Mouse (Mus musculus) testis, adult 2 months (tissue): ENCODE data around the gene Stk39.

ENCODE experiments used
- CTCF ChIP-seq: fragments of 200-500 bp; IDR thresholded peaks from 2 replicates; pipeline ENCODE4 v1.5.1; 2012; ENCODE audit warnings: low read depth, mild to moderate bottlenecking, inconsistent platforms, low read length, moderate library complexity; ENCODE audit not compliant: control insufficient read depth, insufficient read depth, insufficient replicate concordance
- POLR2A ChIP-seq: fragments of 200-500 bp; IDR thresholded peaks from 2 replicates; pipeline ENCODE4 v1.6.1; 2012; ENCODE audit warnings: low read depth, mild to moderate bottlenecking, inconsistent platforms, low read length, moderate library complexity; ENCODE audit not compliant: control insufficient read depth

DNA sequence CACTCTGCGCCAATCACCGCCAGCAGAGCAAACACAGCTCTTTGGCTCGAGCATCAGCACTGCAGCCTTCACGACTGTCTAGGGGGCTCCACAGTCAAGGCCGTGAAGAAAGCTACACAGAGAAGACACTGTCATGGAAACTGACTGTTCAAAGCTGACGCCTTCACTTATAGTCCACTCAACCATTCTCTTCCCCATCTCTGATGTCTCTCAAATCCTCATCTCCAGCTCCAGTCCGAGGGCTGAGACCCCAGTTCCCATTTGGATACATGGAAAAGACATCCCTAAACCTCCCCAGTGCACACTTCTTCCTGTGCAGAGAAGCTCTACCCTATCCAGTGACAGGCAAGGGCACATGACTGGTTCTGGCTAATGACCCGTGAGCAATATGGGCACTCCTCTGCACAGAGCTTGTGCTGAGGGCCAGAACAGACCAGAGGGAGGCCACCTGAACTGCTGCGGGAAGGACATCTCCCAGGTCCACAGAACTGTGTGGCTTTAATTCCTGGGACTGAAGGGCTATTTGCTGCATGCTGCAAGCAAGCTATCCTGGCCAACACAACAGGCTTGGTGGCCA lies 38.2 kb downstream of the Stk39 start:
- no peak for TF ChIP-seq CTCF
- no peak for TF ChIP-seq POLR2A
